Mouse (Mus musculus): ENCODE results near the gene Gm20870. TPM values are rescaled to one million over a fixed set of nuclear protein-coding genes. Genes with fewer than 3 reads are reported as not detected.
"Not testable (repeated sequence)": the region's sequence is repeated elsewhere in the genome, so short reads cannot be mapped to it uniquely, and the experiment has no call there.

Gene Gm20870
- not detected in 2 replicates for polyA plus RNA-seq (2016; fragmentation: Nextera tagmentation; extraction: Ambion mirVana)

- not testable (repeated sequence) for H3K36me3 ChIP-seq; H3K27ac ChIP-seq; H3K4me1 ChIP-seq (replicated peaks); H3K4me3 ChIP-seq; H3K9me3 ChIP-seq; DNase-seq (ENCODE audit: low spot score); H3K27me3 ChIP-seq (ENCODE audit: insufficient read depth, poor library complexity, severe bottlenecking)
- WGBS: no CpG with 5 or more reads among the region's 6 CpGs
Measured at GRCm38 (mm10) chrY:71691743-71692142, at the start of gene Gm20870. Gene Gm20870 (plus strand): TSS chrY:71692043.

Other genes with a start within 250 kb of the Gm20870 start
- gene Gm20869, start 222.6 kb upstream of the Gm20870 start, polyA plus RNA-seq (2016; fragmentation: Nextera tagmentation; extraction: Ambion mirVana): not detected in 2 replicates